Mouse (Mus musculus) cortical plate, adult 2 months (tissue): Measurements from ENCODE around the gene Olfr90.

ENCODE experiments used
- CTCF ChIP-seq: fragments of 200-500 bp; IDR thresholded peaks from 2 replicates; pipeline ENCODE4 v1.5.1; 2011; ENCODE audit warnings: mild to moderate bottlenecking, control low read depth, low read length; ENCODE audit not compliant: insufficient read depth; ENCODE audit errors: extremely low read depth
- POLR2A ChIP-seq: fragments of 200-500 bp; IDR thresholded peaks from 2 replicates; pipeline ENCODE4 v1.6.1; 2011; ENCODE audit warnings: mild to moderate bottlenecking, low read length, control low read depth; ENCODE audit not compliant: insufficient read depth; ENCODE audit errors: extremely low read depth

- TF ChIP-seq POLR2A (no peak), CTCF (no peak)
These were observed 31.7 kb upstream of the Olfr90 start, which contains the start of gene Olfr92 for GRCm38 (mm10) chr17:37119988-37120387.
